ENCODE assay signal across 10 mouse cellular contexts in genomic region chr7:66320996-66321395, GRCm38 (mm10). TPM values are rescaled to one million over a fixed set of nuclear protein-coding genes. Genes with fewer than 3 reads are reported as not detected.
DNase-seq lines count a peak whose midpoint lies in the region; ATAC-seq and TF ChIP-seq lines count a peak whose summit lies in the region.
"Had no signal": no experiment of that assay in that cellular context is flagged by ENCODE, and none has a peak within 500 bp of the region (broad histone marks: within the 10 kb centered on the region; RNA-seq: fewer than 3 reads in every experiment).

No protein-coding gene starts in this region.

- H3K36me3 ChIP-seq in hindbrain, embryonic 14.5 days (replicated peaks; ENCODE audit: control insufficient read depth, insufficient read depth), result no peaks in the 10 kb centered on the region
- no peaks in the 10 kb centered on the region for H3K36me3 ChIP-seq in hindbrain, embryonic 13.5 days
- H3K36me3 ChIP-seq in embryonic facial prominence, embryonic 14.5 days (ENCODE audit: control insufficient read depth, insufficient read depth, low read length), result peaks cover 4% of the 10 kb centered on the region; the same call in 1 of the 2 replicates
- peaks cover 21% of the 10 kb centered on the region; the same call in 1 of the 2 replicates for H3K36me3 ChIP-seq in intestine, postnatal 0 days (ENCODE audit: control insufficient read depth, insufficient read depth)
- H3K36me3 ChIP-seq: neural tube, embryonic 13.5 days had no signal

- no peak overlapping the region for H3K27ac ChIP-seq in hindbrain, embryonic 14.5 days
- no peak overlapping the region for H3K27ac ChIP-seq in hindbrain, embryonic 13.5 days
- H3K27ac ChIP-seq in embryonic facial prominence, embryonic 14.5 days (replicated peaks; ENCODE audit: low read depth, low read length), result 0 out of 2 replicates have a peak overlapping the region, but pooled peaks have one; percentile 3
- no peak overlapping the region for H3K27ac ChIP-seq in intestine, postnatal 0 days (ENCODE audit: low read depth, low read length)
- H3K27ac ChIP-seq: neural tube, embryonic 13.5 days had no signal

- H3K4me2 ChIP-seq in hindbrain, embryonic 14.5 days (replicated peaks), result no peak overlapping the region
- H3K4me2 ChIP-seq in hindbrain, embryonic 13.5 days, result no peak overlapping the region
- no peak overlapping the region for H3K4me2 ChIP-seq in embryonic facial prominence, embryonic 14.5 days (ENCODE audit: low read depth, low read length)
- no peak overlapping the region for H3K4me2 ChIP-seq in intestine, postnatal 0 days (replicated peaks; ENCODE audit: low read depth)
- H3K4me2 ChIP-seq: neural tube, embryonic 13.5 days had no signal

- H3K27me3 ChIP-seq in hindbrain, embryonic 14.5 days (ENCODE audit: control insufficient read depth, insufficient read depth, low read length), result no peaks in the 10 kb centered on the region
- H3K27me3 ChIP-seq in hindbrain, embryonic 13.5 days, result no peaks in the 10 kb centered on the region
- H3K27me3 ChIP-seq in embryonic facial prominence, embryonic 14.5 days (replicated peaks; ENCODE audit: control insufficient read depth, insufficient read depth, low read length), result no peaks in the 10 kb centered on the region
- H3K27me3 ChIP-seq in intestine, postnatal 0 days (replicated peaks; ENCODE audit: control insufficient read depth, insufficient read depth, low read length), result no peaks in the 10 kb centered on the region
- H3K27me3 ChIP-seq: neural tube, embryonic 13.5 days had no signal

- no peak overlapping the region for H3K4me3 ChIP-seq in hindbrain, embryonic 14.5 days (replicated peaks; ENCODE audit: low read length)
- no peak overlapping the region for H3K4me3 ChIP-seq in hindbrain, embryonic 13.5 days
- no peak overlapping the region for H3K4me3 ChIP-seq in embryonic facial prominence, embryonic 14.5 days (ENCODE audit: low read depth, low read length)
- H3K4me3 ChIP-seq in intestine, postnatal 0 days (ENCODE audit: low read depth, low read length), result no peak overlapping the region
- H3K4me3 ChIP-seq: neural tube, embryonic 13.5 days had no signal

- H3K9me3 ChIP-seq in hindbrain, embryonic 14.5 days (ENCODE audit: control insufficient read depth, low read length), result no peaks in the 10 kb centered on the region
- no peaks in the 10 kb centered on the region for H3K9me3 ChIP-seq in hindbrain, embryonic 13.5 days
- no peaks in the 10 kb centered on the region for H3K9me3 ChIP-seq in embryonic facial prominence, embryonic 14.5 days (ENCODE audit: control insufficient read depth, low read length)
- no peaks in the 10 kb centered on the region for H3K9me3 ChIP-seq in intestine, postnatal 0 days (ENCODE audit: control insufficient read depth)
- H3K9me3 ChIP-seq: neural tube, embryonic 13.5 days had no signal

- 50% methylated on average over 5 of the region's 5 CpGs for WGBS in hindbrain, embryonic 14.5 days
- 54% methylated on average over 5 of the region's 5 CpGs for WGBS in hindbrain, embryonic 13.5 days
- WGBS in embryonic facial prominence, embryonic 14.5 days, result 41% methylated on average over 5 of the region's 5 CpGs
- 53% methylated on average over 5 of the region's 5 CpGs for WGBS in intestine, postnatal 0 days

- DNase-seq in hindbrain, embryonic 14.5 days (ENCODE audit: low spot score), result peak; percentile 41
- peak; percentile 14 to 15 for DNase-seq in B cell, adult 2 months
- DNase-seq in embryonic facial prominence, embryonic 14.5 days (ENCODE audit: low spot score), result peak; percentile 91
- DNase-seq in kidney, postnatal 36 days, result peak; percentile 47 to 78
- no peak for DNase-seq in right cerebral cortex, adult 18-20 months
- DNase-seq in urinary bladder, postnatal 10 days (ENCODE audit: low spot score), result no peak
- DNase-seq: layer of hippocampus, postnatal 36 days had no signal

- H3K9ac ChIP-seq in hindbrain, embryonic 14.5 days, result no peak overlapping the region
- no peak overlapping the region for H3K9ac ChIP-seq in hindbrain, embryonic 13.5 days
- H3K9ac ChIP-seq in embryonic facial prominence, embryonic 14.5 days (ENCODE audit: low read depth, low read length), result no peak overlapping the region
- no peak overlapping the region for H3K9ac ChIP-seq in intestine, postnatal 0 days (ENCODE audit: low read depth, low read length)
- H3K9ac ChIP-seq: neural tube, embryonic 13.5 days had no signal

- ATAC-seq in hindbrain, embryonic 14.5 days (ENCODE audit: low FRiP score), result no peak; the same call in 1 of the 2 replicates
- no peak for ATAC-seq in hindbrain, embryonic 13.5 days (ENCODE audit: low FRiP score)
- ATAC-seq in embryonic facial prominence, embryonic 14.5 days (ENCODE audit: low read depth), result peak; percentile 60
- no peak for ATAC-seq in intestine, postnatal 0 days

- no peak for TF ChIP-seq CTCF in intestine, postnatal 0 days (IDR thresholded peaks at IDR 0.05; ENCODE audit: low read depth)

- peaks cover 10% of the 10 kb centered on the region; the same call in 1 of the 2 replicates for H3K4me1 ChIP-seq in hindbrain, embryonic 14.5 days (replicated peaks; ENCODE audit: control insufficient read depth, insufficient read depth, low read length)
- H3K4me1 ChIP-seq in hindbrain, embryonic 13.5 days (replicated peaks), result peaks cover 6% of the 10 kb centered on the region
- peaks cover 6% of the 10 kb centered on the region; the same call in 1 of the 2 replicates for H3K4me1 ChIP-seq in embryonic facial prominence, embryonic 14.5 days (ENCODE audit: control insufficient read depth, insufficient read depth, low read length)
- no peaks in the 10 kb centered on the region for H3K4me1 ChIP-seq in intestine, postnatal 0 days (replicated peaks; ENCODE audit: control insufficient read depth, insufficient read depth, low read length)

RNA-seq across cellular contexts. Expression of gene Gm10974, which starts 44.7 kb away (rescaled TPM):
- polyA plus RNA-seq in hindbrain, embryonic 14.5 days (2014; fragmentation: Nextera tagmentation; extraction: Ambion mirVana), result not detected in 2 replicates
- polyA plus RNA-seq in hindbrain, embryonic 13.5 days (2015; fragmentation: Nextera tagmentation; extraction: Ambion mirVana), result not detected in 2 replicates
- not detected in 2 replicates for polyA plus RNA-seq in embryonic facial prominence, embryonic 14.5 days (2014; fragmentation: Nextera tagmentation; extraction: Ambion mirVana)
- not detected in 2 replicates for polyA plus RNA-seq in intestine, postnatal 0 days (2015; fragmentation: Nextera tagmentation; extraction: Ambion mirVana)
- polyA plus RNA-seq: neural tube, embryonic 13.5 days had no signal

Comparison
In these comparisons a context has a peak if more than half of its experiments do, and no peak if none do; other contexts are left out.
1. DNase-seq: peak in hindbrain, embryonic 14.5 days (single experiment), B cell, adult 2 months (2 of 2), embryonic facial prominence, embryonic 14.5 days (single experiment) and kidney, postnatal 36 days (2 of 2); none in right cerebral cortex, adult 18-20 months (single experiment) and urinary bladder, postnatal 10 days (single experiment).